Mouse (Mus musculus) kidney, adult 2 months (tissue): ENCODE measurements around the gene Ciart.

Source experiments
- CTCF ChIP-seq: fragments of 200-500 bp; conservative IDR thresholded peaks from 2 replicates; pipeline ENCODE4 v1.5.1; 2011; ENCODE audit warnings: low read depth, mild to moderate bottlenecking, control low read depth, low read length, moderate library complexity, mixed read lengths; ENCODE audit not compliant: insufficient read depth, insufficient read length
- POLR2A ChIP-seq: fragments of 200-500 bp; IDR thresholded peaks from one replicate; pipeline ENCODE4 v1.6.1; 2011; ENCODE audit warnings: low read depth, low read length, control low read depth

GRCm38 (mm10) chr3:95905940-95906492 lies 24.0 kb upstream of the Ciart start:
- peak; percentile 69 for TF ChIP-seq CTCF
- no peak for TF ChIP-seq POLR2A
